Mouse (Mus musculus): ENCODE results near the gene Chst10. TPM values are rescaled to one million over a fixed set of nuclear protein-coding genes. Genes with fewer than 3 reads are reported as not detected.

Gene Chst10
- polyA plus RNA-seq, 1 experiment from 2014 or later, result 23.7 TPM

DNA sequence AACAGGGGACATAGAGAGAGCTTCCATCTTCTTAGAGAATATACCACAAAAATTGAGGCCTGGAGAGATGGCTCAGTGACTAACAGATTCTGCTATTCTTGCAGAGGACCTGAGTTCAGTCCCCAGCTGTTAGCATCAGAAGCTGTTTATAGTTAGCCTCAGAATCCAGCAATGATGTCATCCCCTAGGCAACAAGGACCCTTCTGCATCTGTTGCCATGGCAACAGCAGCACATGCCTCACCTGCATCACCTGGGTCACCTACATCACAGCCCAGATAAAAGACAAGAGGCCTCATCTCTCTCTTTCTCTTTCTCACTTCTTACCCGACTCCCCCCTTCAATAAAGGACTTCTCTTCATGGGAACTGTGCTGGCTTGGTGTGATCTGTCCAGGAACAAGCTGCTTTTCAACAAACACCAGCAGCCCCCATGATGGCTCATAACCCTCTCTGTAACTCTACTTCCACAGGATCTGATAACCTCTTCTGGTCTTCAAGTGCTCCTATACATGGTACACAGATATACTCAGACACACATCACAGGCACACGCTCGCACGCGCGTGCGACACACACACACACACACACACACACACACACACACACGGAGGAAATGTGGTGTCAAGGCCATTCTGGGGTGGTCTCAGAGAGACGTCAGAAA is 37.0 kb downstream of the Chst10 start:
- no peaks in the 10 kb centered on the region for H3K27me3 ChIP-seq (ENCODE audit: control insufficient read depth, insufficient read depth, low read length)
- no peak overlapping the region for H3K9ac ChIP-seq (ENCODE audit: low read length)
- H3K4me2 ChIP-seq (ENCODE audit: low read depth), result no peak overlapping the region
- no peaks in the 10 kb centered on the region for H3K36me3 ChIP-seq (ENCODE audit: control insufficient read depth, insufficient read depth, low read length)
- no peak overlapping the region for H3K27ac ChIP-seq (ENCODE audit: low read depth, low read length)
- no peaks in the 10 kb centered on the region for H3K9me3 ChIP-seq (ENCODE audit: control insufficient read depth, low read length)
- H3K4me3 ChIP-seq (ENCODE audit: low read depth, low read length), result no peak overlapping the region
- WGBS, result 86% methylated on average over 9 of the region's 9 CpGs
- DNase-seq (ENCODE audit: low spot score) (no peak), ATAC-seq (ENCODE audit: insufficient read depth, low FRiP score, low TSS enrichment) (no peak)
- no peaks in the 10 kb centered on the region for H3K4me1 ChIP-seq (ENCODE audit: control insufficient read depth, insufficient read depth, low read length)

DNA sequence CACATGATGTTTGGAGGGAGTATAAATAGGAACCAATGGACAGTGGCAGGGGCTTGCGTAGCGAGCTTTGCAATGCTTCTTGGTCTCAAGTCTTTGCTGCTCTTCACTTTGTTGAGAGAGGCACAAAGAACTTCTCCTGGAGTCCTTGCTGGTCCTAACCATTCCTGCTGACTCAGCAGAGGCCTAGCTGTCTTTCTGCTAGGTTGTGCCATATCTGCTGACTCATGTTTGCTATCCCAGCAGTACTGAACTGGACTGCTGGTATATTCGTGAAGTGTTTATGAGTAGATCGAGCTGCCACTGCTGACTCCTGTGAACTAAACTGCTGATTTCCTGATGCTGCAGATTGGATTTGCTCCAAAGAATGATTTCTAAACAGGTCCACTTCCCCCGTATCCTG is 37.8 kb downstream of the Chst10 start:
- ATAC-seq (ENCODE audit: insufficient read depth, low FRiP score, low TSS enrichment), result no peak
- Histone ChIP-seq H3K9ac (ENCODE audit: low read length) (no peak overlapping the region), H3K4me3 (ENCODE audit: low read depth, low read length) (no peak overlapping the region), H3K27me3 (ENCODE audit: control insufficient read depth, insufficient read depth, low read length) (no peaks in the 10 kb centered on the region), H3K9me3 (ENCODE audit: control insufficient read depth, low read length) (no peaks in the 10 kb centered on the region), H3K36me3 (ENCODE audit: control insufficient read depth, insufficient read depth, low read length) (no peaks in the 10 kb centered on the region), H3K4me1 (ENCODE audit: control insufficient read depth, insufficient read depth, low read length) (no peaks in the 10 kb centered on the region), H3K27ac (ENCODE audit: low read depth, low read length) (no peak overlapping the region), H3K4me2 (ENCODE audit: low read depth) (no peak overlapping the region)
- DNase-seq (ENCODE audit: low spot score), result no peak
- WGBS, result 87% methylated on average over 5 of the region's 5 CpGs

DNA sequence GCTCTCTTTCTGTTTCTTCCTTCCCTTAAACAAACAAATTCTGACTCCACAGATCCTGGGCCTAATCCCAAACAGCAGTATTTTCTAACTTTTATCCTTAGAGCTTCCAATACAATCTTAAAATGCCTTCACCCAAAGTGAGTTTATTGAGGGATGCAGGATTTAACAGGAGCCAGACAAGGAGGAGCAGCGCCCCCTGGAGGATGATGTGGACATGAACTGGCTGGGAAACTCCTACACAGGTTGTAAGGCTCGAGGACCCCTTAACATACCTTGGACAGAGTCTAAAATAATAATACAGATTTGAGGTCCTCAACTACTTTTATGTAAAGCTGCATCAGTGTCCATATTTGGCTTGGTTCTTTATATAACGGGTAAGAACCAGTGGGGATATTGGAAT is 41.8 kb downstream of the Chst10 start:
- Histone ChIP-seq H3K36me3 (ENCODE audit: control insufficient read depth, insufficient read depth, low read length) (no peaks in the 10 kb centered on the region), H3K9me3 (ENCODE audit: control insufficient read depth, low read length) (no peaks in the 10 kb centered on the region), H3K4me3 (ENCODE audit: low read depth, low read length) (no peak overlapping the region), H3K27ac (ENCODE audit: low read depth, low read length) (no peak overlapping the region), H3K27me3 (ENCODE audit: control insufficient read depth, insufficient read depth, low read length) (no peaks in the 10 kb centered on the region), H3K4me1 (ENCODE audit: control insufficient read depth, insufficient read depth, low read length) (no peaks in the 10 kb centered on the region), H3K9ac (ENCODE audit: low read length) (no peak overlapping the region), H3K4me2 (ENCODE audit: low read depth) (no peak overlapping the region)
- peak; percentile 77 for DNase-seq (ENCODE audit: low spot score)
- WGBS, result 16% methylated on average over 3 of the region's 3 CpGs
- no peak for ATAC-seq (ENCODE audit: insufficient read depth, low FRiP score, low TSS enrichment)

DNA sequence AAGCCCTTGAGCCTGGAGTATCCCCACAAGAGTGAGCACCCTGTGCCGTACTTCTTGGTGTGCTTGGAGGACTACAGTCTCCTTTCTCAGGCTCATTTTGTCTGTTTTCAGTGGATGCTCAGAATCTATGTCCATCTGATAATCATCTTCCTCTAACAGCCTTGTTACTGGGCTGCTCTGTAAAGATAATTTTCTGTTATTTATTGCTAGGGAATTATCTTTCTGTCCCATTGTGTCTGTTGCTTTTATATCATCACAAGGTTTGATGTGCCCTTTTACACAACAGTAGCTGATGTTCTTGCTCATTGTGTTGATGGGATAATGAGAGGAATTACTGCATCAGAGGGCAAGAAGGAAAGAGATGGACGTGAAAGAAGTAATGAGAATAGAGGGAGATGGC is 45.7 kb downstream of the Chst10 start:
- Histone ChIP-seq H3K27me3 (ENCODE audit: control insufficient read depth, insufficient read depth, low read length) (0 out of 2 replicates have a peak, but pooled peaks cover 2% of the 10 kb centered on the region), H3K36me3 (ENCODE audit: control insufficient read depth, insufficient read depth, low read length) (no peaks in the 10 kb centered on the region), H3K9me3 (ENCODE audit: control insufficient read depth, low read length) (no peaks in the 10 kb centered on the region), H3K9ac (ENCODE audit: low read length) (no peak overlapping the region), H3K4me3 (ENCODE audit: low read depth, low read length) (no peak overlapping the region), H3K4me1 (ENCODE audit: control insufficient read depth, insufficient read depth, low read length) (0 out of 2 replicates have a peak, but pooled peaks cover 2% of the 10 kb centered on the region), H3K27ac (ENCODE audit: low read depth, low read length) (no peak overlapping the region), H3K4me2 (ENCODE audit: low read depth) (no peak overlapping the region)
- 65% methylated on average over 2 of the region's 2 CpGs for WGBS
- no peak for ATAC-seq (ENCODE audit: insufficient read depth, low FRiP score, low TSS enrichment)
- DNase-seq (ENCODE audit: low spot score), result no peak

DNA sequence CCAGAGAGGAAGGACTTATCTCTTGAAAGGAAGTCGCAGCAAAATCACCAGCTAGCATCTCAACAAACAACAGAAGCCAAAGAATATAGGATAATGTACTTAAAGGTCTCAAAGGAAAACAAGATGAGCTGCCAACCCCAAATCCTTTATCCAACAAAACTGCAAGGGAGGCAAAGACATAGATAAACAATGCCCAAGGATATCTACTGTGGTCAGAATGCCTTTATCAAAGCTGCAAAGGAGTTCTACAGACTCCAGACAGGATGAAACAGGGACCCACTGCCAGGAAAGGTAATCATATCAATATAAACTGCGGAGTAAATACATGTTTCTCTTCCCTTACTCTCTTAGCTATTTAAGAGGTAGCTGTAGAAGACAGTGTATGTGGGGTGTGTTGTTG is 47.3 kb downstream of the Chst10 start:
- H3K9ac ChIP-seq (ENCODE audit: low read length), result no peak overlapping the region
- H3K27me3 ChIP-seq (ENCODE audit: control insufficient read depth, insufficient read depth, low read length), result 0 out of 2 replicates have a peak, but pooled peaks cover 2% of the 10 kb centered on the region
- no peaks in the 10 kb centered on the region for H3K36me3 ChIP-seq (ENCODE audit: control insufficient read depth, insufficient read depth, low read length)
- H3K4me1 ChIP-seq (ENCODE audit: control insufficient read depth, insufficient read depth, low read length), result 0 out of 2 replicates have a peak, but pooled peaks cover 2% of the 10 kb centered on the region
- H3K4me2 ChIP-seq (ENCODE audit: low read depth), result no peak overlapping the region
- 81% methylated on average over 2 of the region's 2 CpGs for WGBS
- DNase-seq (ENCODE audit: low spot score) (no peak), ATAC-seq (ENCODE audit: insufficient read depth, low FRiP score, low TSS enrichment) (no peak)
- no peak overlapping the region for H3K27ac ChIP-seq (ENCODE audit: low read depth, low read length)
- no peaks in the 10 kb centered on the region for H3K9me3 ChIP-seq (ENCODE audit: control insufficient read depth, low read length)
- H3K4me3 ChIP-seq (ENCODE audit: low read depth, low read length), result no peak overlapping the region

DNA sequence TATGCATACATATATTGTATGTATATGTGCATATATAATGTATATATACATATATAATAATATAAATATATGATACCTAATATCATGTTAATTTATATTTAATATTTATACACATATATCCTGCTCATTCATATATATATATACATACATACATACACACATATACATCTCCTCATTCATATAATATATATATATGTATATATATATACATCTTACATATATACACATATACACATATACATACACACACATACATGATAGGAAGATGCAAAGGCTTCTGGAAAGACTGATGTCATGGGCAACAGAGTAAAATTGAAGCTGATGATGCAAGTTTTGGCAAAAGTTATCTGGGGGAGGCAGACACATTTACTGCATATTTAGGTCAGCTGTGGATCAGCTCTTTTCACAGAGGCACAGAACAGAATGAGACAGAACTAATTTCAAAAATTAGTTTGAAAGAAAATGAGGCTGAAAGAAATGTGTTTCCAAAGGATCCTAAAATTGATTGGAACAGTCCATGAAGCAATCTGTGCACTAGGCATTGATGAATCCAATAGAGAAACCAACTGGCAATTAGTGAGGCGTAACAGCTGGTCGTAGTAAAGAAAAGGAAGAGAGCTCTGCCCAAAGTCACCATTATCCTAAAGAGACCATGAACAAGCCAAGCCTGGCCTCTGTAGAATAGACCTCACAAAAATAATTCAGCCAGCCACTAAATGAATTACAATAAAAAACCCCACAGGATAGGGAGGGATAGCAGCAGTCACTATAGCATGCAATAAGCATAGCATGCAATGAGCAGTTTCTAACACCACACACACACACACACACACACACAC is 49.3 kb downstream of the Chst10 start:
- H3K9ac ChIP-seq (ENCODE audit: low read length), result no peak overlapping the region
- H3K36me3 ChIP-seq (ENCODE audit: control insufficient read depth, insufficient read depth, low read length), result no peaks in the 10 kb centered on the region
- no peak overlapping the region for H3K4me3 ChIP-seq (ENCODE audit: low read depth, low read length)
- 50% methylated on average over 2 of the region's 2 CpGs for WGBS
- no peak for DNase-seq (ENCODE audit: low spot score)
- no peaks in the 10 kb centered on the region for H3K9me3 ChIP-seq (ENCODE audit: control insufficient read depth, low read length)
- H3K4me1 ChIP-seq (ENCODE audit: control insufficient read depth, insufficient read depth, low read length), result 0 out of 2 replicates have a peak, but pooled peaks cover 2% of the 10 kb centered on the region
- H3K27ac ChIP-seq (ENCODE audit: low read depth, low read length), result no peak overlapping the region
- H3K4me2 ChIP-seq (ENCODE audit: low read depth), result no peak overlapping the region
- 0 out of 2 replicates have a peak, but pooled peaks cover 2% of the 10 kb centered on the region for H3K27me3 ChIP-seq (ENCODE audit: control insufficient read depth, insufficient read depth, low read length)
- ATAC-seq (ENCODE audit: insufficient read depth, low FRiP score, low TSS enrichment), result 0 out of 2 replicates have a peak, but pooled peaks have one; percentile 32

DNA sequence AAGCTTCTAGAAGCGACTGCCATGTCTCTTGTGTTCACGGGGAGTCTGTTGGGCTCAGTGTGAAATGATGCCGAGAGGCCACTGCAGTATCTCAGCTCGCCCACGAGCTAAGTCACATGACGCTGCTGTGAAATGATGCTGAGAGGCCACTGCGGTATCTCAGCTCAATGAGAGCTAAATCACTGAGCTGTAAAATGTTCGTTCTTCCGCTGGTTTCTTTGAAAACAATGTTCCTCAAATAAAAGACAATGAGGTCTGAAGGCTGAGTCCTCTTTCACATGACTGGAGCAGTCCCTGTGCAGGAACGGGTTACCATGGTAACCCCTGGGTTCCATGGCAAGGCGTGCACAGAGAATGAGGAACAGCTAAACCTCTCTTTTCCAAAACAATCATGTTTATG is 50.0 kb downstream of the Chst10 start:
- ATAC-seq (ENCODE audit: insufficient read depth, low FRiP score, low TSS enrichment) (peak; percentile 95), DNase-seq (ENCODE audit: low spot score) (peak; percentile 76)
- Histone ChIP-seq H3K9me3 (ENCODE audit: control insufficient read depth, low read length) (no peaks in the 10 kb centered on the region), H3K4me1 (ENCODE audit: control insufficient read depth, insufficient read depth, low read length) (0 out of 2 replicates have a peak, but pooled peaks cover 2% of the 10 kb centered on the region), H3K27ac (ENCODE audit: low read depth, low read length) (peak overlapping the region; percentile 39; the same call in 1 of the 2 replicates), H3K36me3 (ENCODE audit: control insufficient read depth, insufficient read depth, low read length) (no peaks in the 10 kb centered on the region), H3K27me3 (ENCODE audit: control insufficient read depth, insufficient read depth, low read length) (0 out of 2 replicates have a peak, but pooled peaks cover 2% of the 10 kb centered on the region), H3K4me2 (ENCODE audit: low read depth) (0 out of 2 replicates have a peak overlapping the region, but pooled peaks have one; percentile 20), H3K9ac (ENCODE audit: low read length) (no peak overlapping the region), H3K4me3 (ENCODE audit: low read depth, low read length) (no peak overlapping the region; the same call in 1 of the 2 replicates)
- WGBS, result 31% methylated on average over 11 of the region's 11 CpGs

DNA sequence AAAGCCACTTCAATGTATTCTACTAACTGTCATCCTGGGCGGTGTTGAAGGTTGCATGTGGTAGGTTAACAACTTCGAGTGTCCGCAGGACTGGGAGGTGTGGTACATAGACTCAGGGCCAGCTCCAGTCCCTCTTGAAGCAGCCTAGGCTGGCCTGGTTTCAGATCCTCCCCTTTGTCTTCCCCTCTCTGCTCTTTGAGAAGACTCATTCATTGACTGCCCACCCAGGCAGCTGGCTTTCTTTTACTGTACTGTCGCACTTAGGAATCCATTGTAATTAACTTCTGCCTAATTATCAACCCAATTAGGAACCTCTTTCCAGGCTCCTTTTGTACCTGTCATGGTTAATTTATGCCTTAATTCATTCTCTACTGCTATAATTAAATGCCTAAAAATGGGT is 54.7 kb downstream of the Chst10 start:
- Histone ChIP-seq H3K9me3 (ENCODE audit: control insufficient read depth, low read length) (no peaks in the 10 kb centered on the region), H3K27ac (ENCODE audit: low read depth, low read length) (no peak overlapping the region), H3K4me1 (ENCODE audit: control insufficient read depth, insufficient read depth, low read length) (0 out of 2 replicates have a peak, but pooled peaks cover 2% of the 10 kb centered on the region), H3K4me2 (ENCODE audit: low read depth) (no peak overlapping the region), H3K36me3 (ENCODE audit: control insufficient read depth, insufficient read depth, low read length) (no peaks in the 10 kb centered on the region), H3K4me3 (ENCODE audit: low read depth, low read length) (no peak overlapping the region), H3K9ac (ENCODE audit: low read length) (no peak overlapping the region), H3K27me3 (ENCODE audit: control insufficient read depth, insufficient read depth, low read length) (no peaks in the 10 kb centered on the region)
- no peak for ATAC-seq (ENCODE audit: insufficient read depth, low FRiP score, low TSS enrichment)
- DNase-seq (ENCODE audit: low spot score), result no peak
- 48% methylated on average over 4 of the region's 4 CpGs for WGBS

Measured in neural tube, embryonic 11.5 days (tissue).